Mouse (Mus musculus) heart, adult 2 months (tissue): ENCODE results near the gene Gm49486. TPM values are rescaled to one million over a fixed set of nuclear protein-coding genes. Genes with fewer than 3 reads are reported as not detected.
A peak's percentile ranks its signal among the peaks of the same experiment; 100 is the strongest.

ENCODE experiments used
- DNase-seq, 2 experiments: peaks; one replicate each; pipeline ENCODE4 v3.0.0; 2021
- H3K27ac ChIP-seq: fragments of 200-600 bp; 2 replicates; pipeline ENCODE4 v1.8.1; 2022
- H3K27me3 ChIP-seq: fragments of 200-500 bp; 2 replicates; pipeline ENCODE4 v1.6.1; 2012; ENCODE audit warnings: mild to moderate bottlenecking, low read length, inconsistent platforms, mixed read lengths; ENCODE audit not compliant: control insufficient read depth, insufficient read depth
- H3K36me3 ChIP-seq: fragments of 200-500 bp; 2 replicates; pipeline ENCODE4 v1.6.1; 2012; ENCODE audit warnings: low read length, inconsistent platforms; ENCODE audit not compliant: control insufficient read depth, insufficient read depth
- H3K4me1 ChIP-seq: fragments of 200-500 bp; 2 replicates; pipeline ENCODE4 v1.6.1; 2011; ENCODE audit warnings: low read length; ENCODE audit not compliant: control insufficient read depth, insufficient read depth
- H3K4me3 ChIP-seq: fragments of 200-600 bp; 2 replicates; pipeline ENCODE4 v1.8.1; 2022
- H3K79me2 ChIP-seq: fragments of 200-500 bp; replicated peaks from 2 replicates; pipeline ENCODE4 v1.6.1; 2012; ENCODE audit warnings: mild to moderate bottlenecking, inconsistent platforms, low read length, moderate library complexity, mixed read lengths; ENCODE audit not compliant: control insufficient read depth, insufficient read depth
- H3K9ac ChIP-seq: fragments of 200-500 bp; 2 replicates; pipeline ENCODE4 v1.6.1; 2012; ENCODE audit warnings: low read depth, mild to moderate bottlenecking, control low read depth, inconsistent platforms, low read length, mixed read lengths
- CTCF ChIP-seq: fragments of 200-600 bp; IDR thresholded peaks from 2 replicates; pipeline ENCODE4 v1.8.1; 2022; ENCODE audit warnings: antibody characterized with exemption, mild to moderate bottlenecking, moderate library complexity
- EP300 ChIP-seq: fragments of 200-500 bp; IDR thresholded peaks from 2 replicates; pipeline ENCODE4 v1.6.1; 2011; ENCODE audit warnings: low read depth, low read length, control low read depth; ENCODE audit not compliant: insufficient read depth
- POLR2A ChIP-seq: fragments of 200-500 bp; IDR thresholded peaks from 2 replicates; pipeline ENCODE4 v1.6.1; 2011; ENCODE audit warnings: mild to moderate bottlenecking, low read depth, low read length, control low read depth; ENCODE audit not compliant: insufficient read depth
- WGBS: fragments of 180-500 bp; shearing (Covaris S2); methylation state at CpG from one replicate; pipeline ENCODE4 v1.1.7; 2018; 5-methylcytosine and 5-hydroxymethylcytosine counted together
- intact Hi-C: fragments of 180-260 bp; cut with DNase I; formaldehyde crosslinking; loops from one replicate; pipeline ENCODE4 v1.15.1; 2025
- polyA plus RNA-seq: library from polyadenylated mRNA; depleted of rRNA; stranded (reverse); fragments of >200 nt; gene quantifications from 2 replicates; pipeline ENCODE4 v1.2.3, GENCODE M21; 2012
- total RNA-seq, 2 experiments: library from RNA; stranded (reverse); gene quantifications; 2 replicates each; pipeline ENCODE4 v1.2.3; 2021

Gene Gm49486
- total and polyA plus RNA-seq, 3 experiments = 0.39 to 1.4 (median 0.61) TPM

DNA sequence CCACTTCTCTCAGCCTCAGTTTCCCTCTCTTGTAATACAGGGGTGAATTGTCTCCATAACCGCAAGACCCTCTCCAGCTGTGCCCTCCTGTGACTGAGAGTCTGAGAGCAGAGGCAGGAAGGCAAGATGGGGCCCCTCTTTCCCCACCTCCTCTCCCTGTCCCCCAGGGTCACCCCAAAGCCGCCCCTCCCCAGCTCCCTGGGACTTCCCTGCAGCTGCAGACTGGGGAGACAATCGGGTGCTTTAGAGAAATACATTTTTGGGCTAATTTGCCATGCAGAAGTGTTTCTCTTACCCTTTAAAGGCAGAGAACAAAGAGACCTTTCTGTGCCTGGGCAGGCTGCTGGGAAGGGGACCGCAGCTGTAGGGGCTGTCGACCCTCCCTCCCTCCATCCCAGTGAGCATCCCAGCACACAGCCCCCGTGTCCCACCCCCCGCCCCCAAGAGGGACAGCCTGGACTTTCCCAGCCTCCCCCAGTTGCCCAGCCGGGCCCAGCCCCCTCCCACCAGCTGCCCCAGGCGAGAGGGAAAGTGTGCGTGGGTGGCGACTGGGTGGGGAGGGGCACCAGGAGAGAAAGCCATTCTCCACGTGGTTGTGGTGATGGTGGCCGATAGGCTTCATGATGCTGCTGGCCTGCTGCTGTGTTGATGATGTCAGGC, 27.6 kb upstream of the Gm49486 start:
- no peak overlapping the region for H3K27ac ChIP-seq
- no peak overlapping the region for H3K4me3 ChIP-seq
- no peak overlapping the region for H3K9ac ChIP-seq
- intact Hi-C loops = no loop called here
- no peaks in the 10 kb centered on the region for H3K4me1 ChIP-seq
- no peaks in the 10 kb centered on the region for H3K36me3 ChIP-seq
- no peak for DNase-seq
- TF ChIP-seq EP300 (no peak), POLR2A (no peak), CTCF (no peak)
- no peaks in the 10 kb centered on the region for H3K79me2 ChIP-seq
- 38% methylated on average over 13 of the region's 13 CpGs for WGBS
- H3K27me3 ChIP-seq = no peaks in the 10 kb centered on the region

- no peak overlapping the region for H3K4me3 ChIP-seq
- H3K27ac ChIP-seq = no peak overlapping the region
- H3K36me3 ChIP-seq = no peaks in the 10 kb centered on the region
- no peaks in the 10 kb centered on the region for H3K79me2 ChIP-seq
- H3K9ac ChIP-seq = no peak overlapping the region
- DNase-seq = no peak
- intact Hi-C loops = no loop called here
- 51% methylated on average over 10 of the region's 10 CpGs for WGBS
- H3K27me3 ChIP-seq = no peaks in the 10 kb centered on the region
- H3K4me1 ChIP-seq = no peaks in the 10 kb centered on the region
- TF ChIP-seq EP300 (no peak), POLR2A (no peak), CTCF (no peak)
Observed at GRCm38 (mm10) chr15:79202575-79202974, 26.6 kb upstream of the Gm49486 start.

- peak in 1 of 2 experiments; percentile 32 for DNase-seq
- H3K4me1 ChIP-seq = no peaks in the 10 kb centered on the region
- 65% methylated on average over 6 of the region's 6 CpGs for WGBS
- H3K36me3 ChIP-seq = no peaks in the 10 kb centered on the region
- no peaks in the 10 kb centered on the region for H3K27me3 ChIP-seq
- no peak overlapping the region for H3K9ac ChIP-seq
- TF ChIP-seq EP300 = no peak
- no peak for TF ChIP-seq CTCF
- no peak for TF ChIP-seq POLR2A
- H3K27ac ChIP-seq = no peak overlapping the region
- intact Hi-C loops = no loop called here
- H3K79me2 ChIP-seq = no peaks in the 10 kb centered on the region
- H3K4me3 ChIP-seq = no peak overlapping the region
Observed at GRCm38 (mm10) chr15:79208211-79208610, 21.0 kb upstream of the Gm49486 start.

DNA sequence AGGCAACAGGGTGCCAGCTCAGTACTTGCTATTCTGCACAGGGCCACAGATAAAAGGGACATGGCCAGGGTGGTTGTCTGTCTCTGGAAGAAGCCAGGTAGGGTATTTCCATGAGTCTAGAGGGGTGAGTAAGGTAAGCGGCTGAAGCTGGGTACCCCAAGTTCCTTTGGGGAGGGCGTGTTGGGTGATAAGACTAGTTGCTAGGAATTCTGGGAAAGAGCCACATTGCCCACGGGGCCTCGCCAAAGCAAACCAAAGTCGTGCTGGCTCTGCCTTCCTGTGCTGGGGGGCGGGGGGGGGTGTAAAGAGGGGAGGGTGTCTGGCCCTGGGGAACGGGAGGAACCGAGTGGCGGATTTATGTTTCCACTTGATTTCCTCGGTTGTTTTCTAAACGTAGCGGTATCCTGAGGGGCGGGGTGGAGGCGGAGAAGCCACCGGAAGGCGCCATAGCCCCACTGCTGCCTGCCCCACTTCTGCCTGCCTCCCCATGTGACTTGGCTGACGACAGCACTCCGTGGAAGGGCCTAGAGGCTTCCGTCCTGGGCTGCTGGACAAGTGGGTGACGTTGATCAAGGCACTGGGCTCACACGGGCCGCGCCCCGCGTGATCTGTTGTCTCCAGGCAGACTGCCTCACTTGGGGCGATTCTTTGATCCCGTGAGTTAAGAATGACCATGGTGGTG, 20.3 kb upstream of the Gm49486 start:
- H3K27ac ChIP-seq = peak overlapping the region; percentile 43
- TF ChIP-seq CTCF (no peak), POLR2A (no peak), EP300 (no peak)
- intact Hi-C loops = no loop called here
- WGBS = 67% methylated on average over 27 of the region's 27 CpGs
- H3K79me2 ChIP-seq = no peaks in the 10 kb centered on the region
- H3K27me3 ChIP-seq = no peaks in the 10 kb centered on the region
- H3K36me3 ChIP-seq = no peaks in the 10 kb centered on the region
- peak; percentile 40 to 72 for DNase-seq
- no peak overlapping the region for H3K9ac ChIP-seq
- H3K4me3 ChIP-seq = no peak overlapping the region
- H3K4me1 ChIP-seq = no peaks in the 10 kb centered on the region

DNA sequence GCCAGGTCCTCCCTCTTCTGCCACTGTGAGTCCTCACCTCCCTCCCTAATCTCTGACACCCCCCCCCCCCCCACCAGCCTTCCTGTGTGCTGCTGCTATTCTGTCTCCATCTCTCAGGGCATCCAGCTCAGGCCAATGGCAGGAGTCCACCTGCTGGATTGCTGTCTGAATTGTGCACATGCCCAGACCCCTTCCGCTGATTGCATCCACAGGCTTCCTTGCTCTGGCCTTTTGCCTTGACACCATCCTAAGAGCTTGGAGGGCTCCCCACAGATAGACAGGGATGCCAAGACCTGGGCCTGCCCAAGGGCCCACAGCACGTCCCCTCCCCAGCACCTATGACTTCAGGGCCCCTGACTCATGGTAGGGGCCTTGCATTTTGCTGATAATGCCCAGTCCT, 18.8 kb upstream of the Gm49486 start:
- DNase-seq = no peak
- H3K4me1 ChIP-seq = no peaks in the 10 kb centered on the region
- no peaks in the 10 kb centered on the region for H3K27me3 ChIP-seq
- TF ChIP-seq EP300 (no peak), CTCF (no peak), POLR2A (no peak)
- 66% methylated on average over 2 of the region's 2 CpGs for WGBS
- H3K36me3 ChIP-seq = no peaks in the 10 kb centered on the region
- H3K9ac ChIP-seq = no peak overlapping the region
- H3K4me3 ChIP-seq = no peak overlapping the region
- intact Hi-C loops = no loop called here
- no peak overlapping the region for H3K27ac ChIP-seq
- H3K79me2 ChIP-seq = no peaks in the 10 kb centered on the region

- TF ChIP-seq POLR2A = no peak
- no peak for TF ChIP-seq EP300
- TF ChIP-seq CTCF = no peak
- no peaks in the 10 kb centered on the region for H3K79me2 ChIP-seq
- WGBS = 91% methylated on average over 26 of the region's 26 CpGs
- H3K4me1 ChIP-seq = no peaks in the 10 kb centered on the region
- intact Hi-C loops = no loop called here
- H3K27me3 ChIP-seq = no peaks in the 10 kb centered on the region
- H3K9ac ChIP-seq = no peak overlapping the region
- H3K36me3 ChIP-seq = no peaks in the 10 kb centered on the region
- H3K27ac ChIP-seq = no peak overlapping the region
- H3K4me3 ChIP-seq = no peak overlapping the region
- DNase-seq = no peak
Observed at GRCm38 (mm10) chr15:79212750-79213446, 16.3 kb upstream of the Gm49486 start.
